Mouse (Mus musculus) lung, embryonic 14.5 days (tissue): Measurements from ENCODE around the gene Fyn. TPM values are rescaled to one million over a fixed set of nuclear protein-coding genes. Genes with fewer than 3 reads are reported as not detected.
A peak's percentile ranks its signal among the peaks of the same experiment; 100 is the strongest.

ENCODE experiments used
- ATAC-seq: fragments of 200-750 bp; cut with Nextera tagmentation; 2 replicates; pipeline ENCODE4 v1.8.0; 2017; ENCODE audit warnings: mild to moderate bottlenecking, moderate TSS enrichment, moderate library complexity; ENCODE audit not compliant: insufficient read depth
- DNase-seq: peaks from one replicate; pipeline ENCODE4 v3.0.0-alpha.2; 2015
- H3K27ac ChIP-seq: fragments of 300-500 bp; sonication (generic); 2 replicates; pipeline ENCODE4 v1.5.1; 2014; ENCODE audit warnings: low read depth, mild to moderate bottlenecking, moderate library complexity
- H3K27me3 ChIP-seq: fragments of 300-500 bp; sonication (generic); 2 replicates; pipeline ENCODE4 v1.6.1; 2014; ENCODE audit warnings: low read length, control low read depth; ENCODE audit not compliant: insufficient read depth
- H3K36me3 ChIP-seq: fragments of 300-500 bp; sonication (generic); 2 replicates; pipeline ENCODE4 v1.6.1; 2014; ENCODE audit warnings: control low read depth; ENCODE audit not compliant: insufficient read depth
- H3K4me1 ChIP-seq: fragments of 300-500 bp; sonication (generic); 2 replicates; pipeline ENCODE4 v1.6.1; 2014; ENCODE audit warnings: antibody characterized with exemption, control low read depth; ENCODE audit not compliant: insufficient read depth
- H3K4me2 ChIP-seq: fragments of 300-500 bp; sonication (generic); 2 replicates; pipeline ENCODE4 v1.6.1; 2014; ENCODE audit warnings: mild to moderate bottlenecking
- H3K4me3 ChIP-seq: fragments of 300-500 bp; sonication (generic); 2 replicates; pipeline ENCODE4 v1.5.1; 2014; ENCODE audit warnings: low read depth, low read length
- H3K9ac ChIP-seq: fragments of 300-500 bp; sonication (generic); 2 replicates; pipeline ENCODE4 v1.6.1; 2014
- H3K9me3 ChIP-seq: fragments of 300-500 bp; sonication (generic); 2 replicates; pipeline ENCODE4 v1.6.1; 2016; ENCODE audit warnings: low read depth, low read length, control low read depth
- CTCF ChIP-seq: IDR thresholded peaks from 2 replicates; pipeline ENCODE4 v1.5.1; 2016; ENCODE audit warnings: antibody characterized with exemption, low read depth
- WGBS: fragments of 180-500 bp; shearing (Covaris S2); extraction: QIAGEN DNeasy Blood & Tissue Kit; methylation state at CpG from one replicate; pipeline ENCODE4 v1.1.7; 2014; 5-methylcytosine and 5-hydroxymethylcytosine counted together
- polyA plus RNA-seq: library from polyadenylated mRNA; unstranded; fragments of >200 nt; fragmentation: Nextera tagmentation; extraction: Ambion mirVana; gene quantifications from 2 replicates; pipeline ENCODE4 v1.2.1, GENCODE M21; 2014

Fyn gene
- polyA plus RNA-seq, 1 experiment from 2014 or later = 30.3 TPM

DNA sequence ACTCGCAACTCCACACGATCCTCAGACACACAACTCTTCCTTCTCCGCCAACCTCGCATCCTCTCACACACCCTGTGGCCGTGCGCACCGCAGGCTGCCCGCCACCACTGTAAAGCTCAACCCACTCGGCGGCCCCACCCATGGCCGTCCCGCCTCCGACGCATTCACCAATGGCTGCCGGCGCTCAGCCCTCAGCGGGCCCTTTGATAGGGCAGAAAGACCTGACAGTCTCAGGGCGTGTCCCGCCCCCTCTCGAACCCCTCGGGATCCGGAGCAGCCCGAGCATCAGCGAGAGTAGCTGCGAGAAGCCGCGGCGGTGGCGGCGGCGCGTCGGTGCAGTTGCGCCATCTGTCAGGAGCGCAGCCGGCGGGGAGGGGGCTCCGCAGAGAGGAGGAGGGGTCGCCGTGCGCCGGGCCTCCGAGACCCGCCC is 862 bp downstream of the Fyn start:
- Histone ChIP-seq H3K4me2 (peak overlapping the region; percentile 81), H3K27me3 (no peaks in the 10 kb centered on the region), H3K9me3 (no peaks in the 10 kb centered on the region), H3K9ac (peak overlapping the region; percentile 87), H3K27ac (peak overlapping the region; percentile 90), H3K36me3 (no peaks in the 10 kb centered on the region), H3K4me3 (peak overlapping the region; percentile 92), H3K4me1 (peaks cover 3% of the 10 kb centered on the region; the same call in 1 of the 2 replicates)
- under 1% methylated on average over 44 of the region's 44 CpGs for WGBS
- no peak for TF ChIP-seq CTCF
- peak; percentile 99 for ATAC-seq
- DNase-seq = peak; percentile 98

DNA sequence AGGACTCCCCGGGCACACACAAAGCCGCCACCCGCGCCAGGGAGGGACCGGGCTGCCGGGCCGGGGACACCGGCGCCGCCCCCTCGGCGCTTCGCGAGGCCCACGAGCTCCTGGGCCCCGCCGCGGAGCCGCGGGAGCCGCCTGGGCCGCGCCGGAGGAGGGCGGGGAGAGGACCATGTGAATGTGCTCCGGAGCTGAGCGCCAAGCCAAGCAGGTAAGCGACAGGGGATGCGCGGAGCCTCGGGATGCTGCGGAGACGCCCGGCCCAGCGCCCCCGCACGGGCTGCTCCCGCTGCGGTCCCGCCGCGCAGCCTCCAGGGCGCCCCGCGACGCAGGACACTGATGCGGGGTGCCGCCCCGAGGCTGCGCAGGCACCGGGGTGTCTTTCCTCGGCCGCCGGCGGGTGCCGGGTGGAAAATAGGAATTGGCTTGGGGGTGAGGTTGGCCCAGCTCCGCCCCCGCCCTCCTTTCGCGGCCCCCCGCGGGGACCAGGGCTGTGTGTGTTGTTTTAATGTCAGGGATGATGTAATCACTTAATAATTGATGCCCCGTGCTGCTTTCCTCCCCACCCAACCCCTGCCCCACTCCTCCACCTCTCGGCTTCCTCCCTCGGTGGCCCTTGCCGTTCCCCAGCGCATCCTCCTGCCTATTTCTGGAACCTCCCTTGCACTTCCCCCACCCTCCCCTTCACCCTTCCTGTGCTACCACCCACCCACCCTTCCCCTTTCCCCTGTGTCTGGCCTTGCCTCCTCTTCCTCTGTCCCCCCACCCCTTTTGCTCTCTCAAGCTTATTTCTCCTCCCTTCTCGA is 1.5 kb downstream of the Fyn start:
- peak overlapping the region; percentile 87 for H3K9ac ChIP-seq
- no peak for DNase-seq
- peak overlapping the region; percentile 81 for H3K4me2 ChIP-seq
- ATAC-seq = peak; percentile 59
- no peaks in the 10 kb centered on the region for H3K9me3 ChIP-seq
- H3K36me3 ChIP-seq = no peaks in the 10 kb centered on the region
- no peak for TF ChIP-seq CTCF
- no peaks in the 10 kb centered on the region for H3K27me3 ChIP-seq
- H3K4me1 ChIP-seq = peaks cover 3% of the 10 kb centered on the region; the same call in 1 of the 2 replicates
- H3K27ac ChIP-seq = peak overlapping the region; percentile 90
- peak overlapping the region; percentile 92 for H3K4me3 ChIP-seq
- under 1% methylated on average over 59 of the region's 68 CpGs for WGBS

DNA sequence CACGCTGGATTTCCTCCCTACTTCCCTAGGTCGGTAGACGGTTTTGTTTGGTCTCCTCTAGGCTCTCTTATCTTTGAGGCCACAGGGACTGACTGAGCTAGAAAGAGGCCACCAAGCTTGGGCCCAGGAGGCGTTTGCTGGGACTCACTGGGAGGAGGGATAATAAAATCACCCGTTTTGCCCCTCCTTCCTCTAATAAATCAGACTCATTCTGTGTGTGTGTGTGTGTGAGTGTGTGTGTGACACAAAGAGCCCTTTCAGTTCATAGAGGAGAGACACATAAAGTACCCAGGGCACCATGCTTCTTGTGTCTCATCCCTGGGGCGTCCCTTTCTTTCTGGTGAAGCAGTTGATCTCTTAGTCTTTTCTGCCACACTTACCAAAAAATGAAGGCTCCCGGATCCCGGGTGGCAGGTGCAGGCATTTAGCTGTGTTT is 2.1 kb downstream of the Fyn start:
- peak overlapping the region; percentile 52; the same call in 1 of the 2 replicates for H3K27ac ChIP-seq
- ATAC-seq = peak; percentile 1; the same call in 1 of the 2 replicates

DNA sequence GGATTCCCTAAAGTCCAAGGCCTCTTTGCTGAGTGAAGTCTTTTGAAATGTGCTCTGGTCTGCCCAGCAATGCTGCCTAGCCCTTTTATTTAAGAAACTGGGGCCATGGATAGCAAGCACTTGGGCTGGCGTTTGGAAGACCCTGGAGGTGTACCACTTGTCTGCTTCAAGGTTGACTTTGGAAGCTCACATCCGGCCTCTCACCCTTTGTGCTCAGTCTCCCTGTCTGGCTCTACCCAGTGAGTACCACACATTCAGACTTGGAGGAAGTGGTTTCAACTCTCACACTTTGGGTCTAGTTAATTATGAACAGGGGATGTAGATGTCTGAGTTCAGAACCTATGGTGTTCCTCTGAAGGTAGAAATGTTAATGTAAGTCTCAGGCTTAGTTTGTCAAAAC is 2.8 kb downstream of the Fyn start:
- peak overlapping the region; percentile 92 for H3K4me3 ChIP-seq
- peak overlapping the region; percentile 87; the same call in 1 of the 2 replicates for H3K9ac ChIP-seq
- DNase-seq (peak; percentile 19), ATAC-seq (no peak)
- TF ChIP-seq CTCF = no peak
- no peaks in the 10 kb centered on the region for H3K36me3 ChIP-seq
- H3K4me1 ChIP-seq = peaks cover 3% of the 10 kb centered on the region; the same call in 1 of the 2 replicates
- H3K27me3 ChIP-seq = no peaks in the 10 kb centered on the region
- H3K4me2 ChIP-seq = peak overlapping the region; percentile 81
- WGBS = 37% methylated on average over 2 of the region's 2 CpGs
- no peaks in the 10 kb centered on the region for H3K9me3 ChIP-seq
- no peak overlapping the region for H3K27ac ChIP-seq

More for the DNA sequence above, 2.1 kb downstream of the Fyn start:
- H3K9me3 ChIP-seq = no peaks in the 10 kb centered on the region
- H3K36me3 ChIP-seq = no peaks in the 10 kb centered on the region
- DNase-seq = peak; percentile 58
- no peak for TF ChIP-seq CTCF
- peak overlapping the region; percentile 87 for H3K9ac ChIP-seq
- peak overlapping the region; percentile 92 for H3K4me3 ChIP-seq
- peaks cover 3% of the 10 kb centered on the region; the same call in 1 of the 2 replicates for H3K4me1 ChIP-seq
- WGBS = 6% methylated on average over 8 of the region's 8 CpGs
- H3K4me2 ChIP-seq = peak overlapping the region; percentile 81
- no peaks in the 10 kb centered on the region for H3K27me3 ChIP-seq

DNA sequence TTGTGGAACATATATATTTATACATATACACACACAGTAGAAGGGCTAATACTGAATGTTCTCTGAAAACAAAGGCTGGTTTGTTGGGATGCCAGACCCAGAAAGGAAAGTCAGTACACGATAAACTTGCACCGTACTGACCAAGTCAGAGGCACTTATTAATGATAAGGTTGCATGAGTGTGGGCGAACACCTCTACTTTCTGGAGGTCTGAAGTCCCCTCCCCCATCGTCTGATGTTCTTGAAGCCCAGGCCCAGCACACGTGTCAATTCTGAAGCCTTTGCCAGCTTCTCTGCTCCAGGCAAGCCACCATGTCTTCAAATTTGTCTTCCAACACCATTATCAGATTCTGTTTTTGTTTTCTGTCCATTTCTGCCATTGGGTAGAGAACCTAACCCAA is 3.3 kb downstream of the Fyn start:
- DNase-seq (no peak), ATAC-seq (no peak)
- no peaks in the 10 kb centered on the region for H3K36me3 ChIP-seq
- H3K4me2 ChIP-seq = peak overlapping the region; percentile 4; the same call in 1 of the 2 replicates
- no peaks in the 10 kb centered on the region for H3K9me3 ChIP-seq
- H3K4me1 ChIP-seq = peaks cover 3% of the 10 kb centered on the region; the same call in 1 of the 2 replicates
- TF ChIP-seq CTCF = no peak
- H3K27me3 ChIP-seq = no peaks in the 10 kb centered on the region
- no peak overlapping the region for H3K9ac ChIP-seq
- no peak overlapping the region for H3K4me3 ChIP-seq
- H3K27ac ChIP-seq = no peak overlapping the region
- WGBS = 66% methylated on average over 5 of the region's 5 CpGs

DNA sequence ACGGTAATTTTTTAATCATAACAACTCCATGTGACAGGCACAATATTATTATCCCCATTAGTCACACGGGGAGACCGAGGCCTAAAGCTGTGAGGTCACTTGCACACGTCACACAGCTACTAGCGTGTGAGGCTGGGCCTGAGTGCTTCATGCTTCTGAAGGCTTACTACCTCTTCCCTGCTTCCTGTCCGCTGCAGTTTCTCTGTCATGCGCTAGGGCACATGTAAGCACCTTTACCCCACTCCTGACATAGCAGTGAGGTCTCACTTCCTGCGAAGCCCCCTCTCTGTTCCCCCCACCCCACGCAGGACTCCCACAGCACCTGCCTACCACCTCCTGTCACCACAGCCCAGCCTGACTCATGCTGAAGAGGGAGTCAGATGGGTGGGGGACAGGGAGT is 8.0 kb downstream of the Fyn start:
- ATAC-seq = no peak; the same call in 1 of the 2 replicates
- Histone ChIP-seq H3K4me2 (no peak overlapping the region), H3K27ac (no peak overlapping the region), H3K9me3 (no peaks in the 10 kb centered on the region), H3K4me3 (no peak overlapping the region), H3K27me3 (no peaks in the 10 kb centered on the region), H3K9ac (no peak overlapping the region), H3K36me3 (no peaks in the 10 kb centered on the region), H3K4me1 (no peaks in the 10 kb centered on the region)
- no peak for DNase-seq
- 69% methylated on average over 9 of the region's 9 CpGs for WGBS
- no peak for TF ChIP-seq CTCF

DNA sequence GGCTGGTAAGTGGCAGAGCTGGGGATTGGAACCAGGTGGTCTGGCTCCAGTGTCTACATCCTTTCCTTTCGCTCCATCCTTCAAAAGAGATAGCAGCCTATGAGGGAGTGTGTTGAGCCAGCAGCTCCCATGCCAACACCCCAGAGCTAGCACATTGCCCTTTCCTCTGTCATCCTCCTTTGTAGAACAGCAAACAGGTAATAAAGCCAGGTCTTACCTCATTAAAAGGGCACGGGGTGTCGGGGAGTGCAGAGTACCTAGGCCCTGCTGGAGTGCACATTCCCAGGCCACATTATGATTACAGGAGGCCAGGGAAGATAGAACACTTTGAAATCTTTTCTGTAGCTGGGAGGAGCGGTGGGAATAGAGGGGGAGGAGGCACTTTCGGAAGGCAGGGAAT is 8.6 kb downstream of the Fyn start:
- Histone ChIP-seq H3K9me3 (no peaks in the 10 kb centered on the region), H3K4me2 (no peak overlapping the region), H3K27ac (no peak overlapping the region), H3K9ac (no peak overlapping the region), H3K27me3 (no peaks in the 10 kb centered on the region), H3K4me1 (no peaks in the 10 kb centered on the region), H3K36me3 (no peaks in the 10 kb centered on the region), H3K4me3 (no peak overlapping the region)
- 66% methylated on average over 5 of the region's 5 CpGs for WGBS
- TF ChIP-seq CTCF = no peak
- no peak for ATAC-seq
- no peak for DNase-seq
